Comparison of ENCODE assay signal across 9 mouse cellular contexts in the genomic region with DNA sequence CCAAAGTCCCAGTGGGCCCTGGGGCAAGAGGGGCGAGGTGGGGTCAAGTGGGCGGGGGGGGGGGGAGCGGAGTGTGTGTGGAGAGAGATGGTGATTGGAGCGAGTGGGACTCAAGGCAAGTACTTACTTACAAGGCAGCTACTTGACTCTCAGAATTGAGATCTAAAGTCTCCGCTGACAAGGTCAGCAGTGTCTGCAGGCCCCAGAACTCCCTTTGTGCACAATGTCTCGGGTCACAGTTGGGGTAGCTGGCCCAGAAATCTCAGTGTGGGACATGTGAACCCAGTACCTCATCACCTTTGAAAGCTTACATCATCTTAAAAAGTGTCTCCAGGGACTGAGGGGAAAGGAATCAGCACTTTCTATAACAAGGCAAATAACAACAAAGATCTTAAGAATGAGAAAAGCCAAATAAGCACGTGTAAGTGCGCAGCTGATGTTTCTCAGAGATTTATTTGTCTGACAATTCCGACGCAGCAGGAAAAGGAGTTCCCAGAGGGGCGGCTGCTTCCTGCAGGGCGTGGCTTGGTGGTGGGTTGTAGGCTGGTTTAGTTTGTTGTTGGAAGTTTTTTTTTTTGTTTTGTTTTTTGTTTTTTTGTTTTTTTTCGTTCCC.
A peak's percentile ranks its signal among the peaks of the same experiment; 100 is the strongest.
DNase-seq lines count a peak whose midpoint lies in the region; ATAC-seq and TF ChIP-seq lines count a peak whose summit lies in the region.
"Had no signal": no experiment of that assay in that cellular context is flagged by ENCODE, and none has a peak within 500 bp of the region (broad histone marks: within the 10 kb centered on the region; RNA-seq: fewer than 3 reads in every experiment).

No protein-coding gene starts in this region.

- H3K36me3 ChIP-seq in hindbrain, embryonic 11.5 days (ENCODE audit: control insufficient read depth, insufficient read depth, low read length) = no peaks in the 10 kb centered on the region
- H3K36me3 ChIP-seq in limb, embryonic 13.5 days = no peaks in the 10 kb centered on the region
- H3K36me3 ChIP-seq in neural tube, embryonic 11.5 days (ENCODE audit: control insufficient read depth, insufficient read depth, low read length) = no peaks in the 10 kb centered on the region
- H3K36me3 ChIP-seq: G1E had no signal

- ATAC-seq in hindbrain, embryonic 11.5 days (ENCODE audit: low FRiP score) = no peak
- no peak for ATAC-seq in limb, embryonic 13.5 days (ENCODE audit: low FRiP score, low read depth)
- no peak for ATAC-seq in neural tube, embryonic 11.5 days (ENCODE audit: insufficient read depth, low FRiP score, low TSS enrichment)

- H3K9me3 ChIP-seq in hindbrain, embryonic 11.5 days (ENCODE audit: control insufficient read depth, low read length) = no peaks in the 10 kb centered on the region
- H3K9me3 ChIP-seq in limb, embryonic 13.5 days = no peaks in the 10 kb centered on the region
- no peaks in the 10 kb centered on the region for H3K9me3 ChIP-seq in neural tube, embryonic 11.5 days (ENCODE audit: control insufficient read depth, low read length)
- H3K9me3 ChIP-seq: G1E had no signal

- no peak for TF ChIP-seq CTCF in left cerebral cortex, adult 2 months (IDR thresholded peaks at IDR 0.05)

- intact Hi-C loops in left cerebral cortex, adult 2 months (cut with DNase I) = no loop called here

- H3K9ac ChIP-seq in hindbrain, embryonic 11.5 days (ENCODE audit: low read depth, low read length) = no peak overlapping the region
- 0 out of 2 replicates have a peak overlapping the region, but pooled peaks have one; percentile 36 for H3K9ac ChIP-seq in limb, embryonic 13.5 days
- no peak overlapping the region for H3K9ac ChIP-seq in neural tube, embryonic 11.5 days (ENCODE audit: low read length)

- DNase-seq in CD4-positive, CD25-positive, alpha-beta regulatory T cell, adult 2 months (ENCODE audit: low read depth, low spot score) = peak; percentile 42
- DNase-seq in embryo, embryonic 9.5 days (ENCODE audit: extremely low spot score) = peak; percentile 53
- DNase-seq in hindbrain, embryonic 11.5 days (ENCODE audit: low spot score) = no peak
- peak; percentile 35 for DNase-seq in neural tube, embryonic 11.5 days (ENCODE audit: low spot score)
- no peak for DNase-seq in left cerebral cortex, adult 2 months (ENCODE audit: extremely low spot score in 1 of 2, low spot score in 2 of 2)
- no peak for DNase-seq in layer of hippocampus, adult 9-10 months (ENCODE audit: low spot score)
- DNase-seq in retina, postnatal 1 day = no peak

- under 1% methylated on average over 13 of the region's 13 CpGs for WGBS in hindbrain, embryonic 11.5 days
- 10% methylated on average over 13 of the region's 13 CpGs for WGBS in limb, embryonic 13.5 days
- 6% methylated on average over 13 of the region's 13 CpGs for WGBS in neural tube, embryonic 11.5 days

- no peaks in the 10 kb centered on the region for H3K27me3 ChIP-seq in hindbrain, embryonic 11.5 days (ENCODE audit: control insufficient read depth, insufficient read depth, low read length)
- 0 out of 2 replicates have a peak, but pooled peaks cover 3% of the 10 kb centered on the region for H3K27me3 ChIP-seq in limb, embryonic 13.5 days
- no peaks in the 10 kb centered on the region for H3K27me3 ChIP-seq in neural tube, embryonic 11.5 days (ENCODE audit: control insufficient read depth, insufficient read depth, low read length)

- H3K4me3 ChIP-seq in hindbrain, embryonic 11.5 days (ENCODE audit: low read depth, low read length) = no peak overlapping the region
- H3K4me3 ChIP-seq in limb, embryonic 13.5 days = peak overlapping the region; percentile 36
- no peak overlapping the region for H3K4me3 ChIP-seq in neural tube, embryonic 11.5 days (ENCODE audit: low read depth, low read length)
- no peak overlapping the region for H3K4me3 ChIP-seq in left cerebral cortex, adult 2 months

- peak overlapping the region; percentile 45 for H3K4me2 ChIP-seq in hindbrain, embryonic 11.5 days (replicated peaks; ENCODE audit: low read depth, low read length)
- peak overlapping the region; percentile 71 for H3K4me2 ChIP-seq in limb, embryonic 13.5 days (replicated peaks)
- H3K4me2 ChIP-seq in neural tube, embryonic 11.5 days (ENCODE audit: low read depth) = peak overlapping the region; percentile 37

- no peak overlapping the region for H3K27ac ChIP-seq in hindbrain, embryonic 11.5 days (ENCODE audit: low read depth, low read length)
- no peak overlapping the region for H3K27ac ChIP-seq in limb, embryonic 13.5 days
- no peak overlapping the region for H3K27ac ChIP-seq in neural tube, embryonic 11.5 days (ENCODE audit: low read depth, low read length)
- no peak overlapping the region for H3K27ac ChIP-seq in left cerebral cortex, adult 2 months

- peaks cover 8% of the 10 kb centered on the region for H3K4me1 ChIP-seq in hindbrain, embryonic 11.5 days (replicated peaks; ENCODE audit: control insufficient read depth, insufficient read depth, low read length)
- peaks cover 35% of the 10 kb centered on the region for H3K4me1 ChIP-seq in limb, embryonic 13.5 days
- H3K4me1 ChIP-seq in neural tube, embryonic 11.5 days (ENCODE audit: control insufficient read depth, insufficient read depth, low read length) = peaks cover 5% of the 10 kb centered on the region; the same call in 1 of the 2 replicates

Comparison
In these comparisons a context has a peak if more than half of its experiments do, and no peak if none do; other contexts are left out.
1. DNase-seq: peak in CD4-positive, CD25-positive, alpha-beta regulatory T cell, adult 2 months (single experiment), embryo, embryonic 9.5 days (single experiment) and neural tube, embryonic 11.5 days (single experiment); none in hindbrain, embryonic 11.5 days (single experiment), left cerebral cortex, adult 2 months (0 of 2), layer of hippocampus, adult 9-10 months (single experiment) and retina, postnatal 1 day (single experiment).
2. Peak in every context shown above with its lines, with median percentiles within 50 percentile points of each other: H3K4me2 ChIP-seq.